Mouse (Mus musculus): ENCODE measurements around the gene Hdac8.
A peak's percentile ranks its signal among the peaks of the same experiment; 100 is the strongest.

Hdac8 gene

GRCm38 (mm10) chrX:102339396-102340155, 165.6 kb downstream of the Hdac8 start:
- DNase-seq = no peak

DNA sequence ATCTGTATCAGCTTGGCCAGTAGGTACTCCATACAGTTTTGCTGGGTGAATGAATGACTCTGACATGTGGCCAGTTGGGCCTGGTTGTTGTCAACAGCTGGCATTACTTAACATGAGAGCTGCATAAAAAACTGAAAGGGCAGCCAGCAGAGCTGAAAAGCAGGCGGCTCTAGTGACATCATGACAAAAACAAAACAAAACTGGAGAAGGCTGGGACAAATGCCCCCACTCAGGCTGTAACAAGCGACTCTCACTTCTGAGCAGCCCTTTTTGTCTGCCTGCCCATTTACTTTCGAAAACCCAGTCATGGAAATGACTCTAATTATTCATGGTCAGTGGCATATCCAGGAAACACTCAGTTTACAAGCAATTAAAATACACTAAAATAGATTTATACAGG, 185.5 kb downstream of the Hdac8 start:
- no peak for DNase-seq

DNA sequence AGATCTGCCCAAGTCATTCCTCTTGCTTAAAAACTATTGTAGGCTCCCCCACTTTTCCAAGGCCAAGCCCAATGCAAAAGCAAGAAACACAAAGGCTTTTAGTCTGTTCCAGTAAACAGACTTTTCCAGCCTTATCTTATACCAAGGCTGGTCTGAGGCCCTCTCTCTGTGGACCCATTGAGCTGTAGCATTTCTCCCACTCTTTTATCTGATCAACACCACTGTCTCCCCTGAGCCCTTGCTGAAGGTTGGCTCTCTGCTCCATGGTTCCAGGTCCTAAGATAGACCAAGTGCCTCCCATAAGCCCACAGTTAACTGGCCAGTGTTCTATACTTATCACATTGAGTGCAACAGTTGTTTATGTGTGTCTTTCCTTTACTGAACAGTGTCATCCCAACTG, 185.9 kb downstream of the Hdac8 start:
- no peak for DNase-seq

DNA sequence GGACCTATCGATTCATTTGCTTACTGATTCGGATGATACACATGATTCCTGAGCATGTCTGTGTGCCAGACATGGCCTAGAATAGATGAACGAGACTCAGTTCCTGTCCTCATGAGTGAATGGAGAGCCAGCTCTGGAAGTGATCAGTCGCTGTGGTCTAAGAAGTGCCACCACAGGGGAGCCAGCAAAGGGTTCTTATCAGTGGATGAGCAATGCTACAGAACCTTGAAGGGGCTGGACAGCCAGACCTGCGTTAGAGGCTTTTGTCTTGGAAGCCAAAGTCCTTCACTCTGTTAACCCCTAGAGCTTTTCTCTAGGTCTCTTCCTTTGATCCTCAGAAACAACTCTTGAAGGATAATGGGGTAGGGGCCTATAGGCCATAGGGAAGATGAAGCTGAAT, 186.4 kb downstream of the Hdac8 start:
- no peak for DNase-seq

GRCm38 (mm10) chrX:102311119-102311518, 194.0 kb downstream of the Hdac8 start:
- no peak for DNase-seq

DNA sequence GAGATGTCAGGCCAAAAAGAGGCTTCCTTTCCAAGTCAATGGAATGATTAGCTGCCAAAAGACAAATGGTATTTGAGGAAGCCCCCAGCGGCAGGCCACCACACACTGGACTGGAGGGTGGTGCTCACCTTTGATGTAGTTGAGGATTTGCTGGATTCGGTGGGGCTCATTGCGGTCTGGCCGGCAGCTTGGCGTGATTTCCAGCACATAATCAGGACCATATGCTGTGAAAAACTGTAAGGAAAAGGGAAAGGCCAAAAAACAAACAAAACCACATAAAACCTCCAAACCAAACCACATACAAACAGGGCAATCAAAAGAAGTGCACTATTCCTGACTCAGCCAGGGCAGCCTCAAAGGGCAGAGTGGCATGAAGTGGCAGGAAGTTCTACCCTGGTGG, 197.6 kb downstream of the Hdac8 start:
- DNase-seq = no peak

DNA sequence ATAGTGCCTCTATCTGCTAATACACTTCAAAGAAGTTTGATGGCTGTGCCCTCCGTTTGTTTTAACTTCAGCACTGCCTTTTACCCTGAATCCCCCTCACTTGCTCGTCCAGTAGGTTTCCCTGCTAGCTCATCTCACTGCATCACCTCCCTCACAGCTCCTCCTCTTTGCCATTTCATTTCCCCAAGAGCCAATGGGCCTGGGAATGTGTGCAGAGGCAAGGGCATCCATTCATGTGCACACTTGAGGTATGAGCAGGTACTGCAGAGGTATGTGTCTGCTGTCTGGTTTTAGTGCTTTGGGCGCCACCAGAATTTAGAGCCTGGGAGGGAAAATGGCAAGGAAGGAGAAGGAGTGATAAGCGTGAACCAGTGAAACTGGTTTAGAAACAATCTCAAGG, 199.4 kb downstream of the Hdac8 start:
- no peak for DNase-seq

DNA sequence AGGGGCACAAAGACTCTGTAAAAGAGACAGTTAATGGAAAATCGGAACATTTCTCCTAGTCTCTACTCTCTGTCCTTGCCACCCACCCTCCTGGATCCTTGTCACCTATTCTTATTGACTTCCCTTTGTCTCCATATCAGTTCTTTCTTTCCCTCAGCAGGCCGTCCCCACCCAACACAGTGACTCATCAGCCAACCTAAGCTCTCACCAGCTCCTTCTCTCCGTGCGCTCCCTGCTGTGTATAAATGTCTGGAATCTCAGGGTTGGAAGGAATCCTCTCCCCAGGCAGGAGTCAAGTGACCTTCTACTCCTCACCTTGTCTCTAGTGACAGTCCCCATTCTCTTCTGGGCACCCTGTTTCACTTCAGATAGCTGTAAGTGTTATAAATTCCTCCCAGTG, 200.2 kb downstream of the Hdac8 start:
- no peak for DNase-seq

- no peak for DNase-seq
These were observed 202.7 kb downstream of the Hdac8 start for GRCm38 (mm10) chrX:102302476-102302875.

GRCm38 (mm10) chrX:102284889-102285288, 220.3 kb downstream of the Hdac8 start:
- no peak for DNase-seq

DNA sequence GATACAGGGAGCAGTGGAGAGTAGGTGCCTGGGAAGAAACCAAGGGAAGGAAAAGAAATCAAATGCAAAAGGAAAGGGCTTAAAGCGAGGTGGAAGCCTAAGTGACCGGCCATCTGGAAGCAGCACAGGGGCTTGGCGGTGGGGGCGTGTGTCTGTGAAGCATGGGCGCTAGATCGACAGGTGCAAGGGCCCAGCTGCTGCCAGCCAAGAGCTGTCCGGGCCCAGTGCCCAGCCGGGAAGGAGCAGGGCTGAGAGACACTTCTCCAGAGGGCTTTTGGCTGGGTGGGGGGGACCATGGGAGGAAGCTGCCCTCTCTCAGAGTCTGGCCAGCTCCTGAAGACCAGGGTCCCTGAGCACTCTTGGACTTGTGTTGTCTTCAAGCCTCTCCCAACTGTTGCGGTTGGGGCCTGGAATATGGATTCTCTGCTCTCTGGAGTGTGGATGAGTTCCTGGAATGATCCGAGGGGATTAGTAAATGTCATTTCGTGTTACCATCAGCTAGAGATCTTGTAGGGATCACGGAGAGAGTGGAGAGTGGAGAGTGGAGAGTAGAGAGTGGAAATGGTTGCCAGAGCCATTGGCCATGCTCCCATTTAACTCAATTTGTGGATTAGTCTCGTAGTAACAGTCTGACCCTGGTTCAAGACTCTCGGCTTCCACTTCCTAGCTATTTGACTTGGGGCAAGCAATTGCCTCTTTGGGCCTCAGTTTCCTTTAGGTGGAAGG, 242.4 kb downstream of the Hdac8 start:
- no peak for DNase-seq

DNA sequence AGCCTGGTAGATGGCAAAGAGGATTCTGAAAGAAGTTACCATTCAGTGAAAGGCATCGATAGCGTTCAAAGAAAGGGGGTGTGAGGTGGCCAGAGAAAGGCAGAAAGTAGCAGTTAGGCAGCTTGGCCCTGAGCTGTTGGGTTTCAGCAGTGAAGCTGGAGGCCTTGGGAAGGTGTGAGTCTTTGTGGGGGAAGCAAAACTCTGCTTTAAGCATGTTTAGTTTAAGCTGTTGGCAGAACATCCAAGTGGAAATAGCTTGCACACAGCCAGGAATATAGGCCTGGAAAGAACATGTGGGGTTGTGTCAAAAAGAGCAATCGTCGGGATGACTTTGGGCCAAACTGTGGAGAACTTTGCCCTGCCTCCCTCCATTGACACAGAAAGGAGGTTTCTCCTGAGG, 245.4 kb downstream of the Hdac8 start:
- no peak for DNase-seq

GRCm38 (mm10) chrX:102253892-102254291, 251.3 kb downstream of the Hdac8 start:
- DNase-seq = no peak

GRCm38 (mm10) chrX:102251937-102252860, 253.0 kb downstream of the Hdac8 start, which contains the start of gene Cited1:
Gene Cited1, minus strand, starts transcription at chrX:102252181.
- DNase-seq = peak; percentile 59

DNA sequence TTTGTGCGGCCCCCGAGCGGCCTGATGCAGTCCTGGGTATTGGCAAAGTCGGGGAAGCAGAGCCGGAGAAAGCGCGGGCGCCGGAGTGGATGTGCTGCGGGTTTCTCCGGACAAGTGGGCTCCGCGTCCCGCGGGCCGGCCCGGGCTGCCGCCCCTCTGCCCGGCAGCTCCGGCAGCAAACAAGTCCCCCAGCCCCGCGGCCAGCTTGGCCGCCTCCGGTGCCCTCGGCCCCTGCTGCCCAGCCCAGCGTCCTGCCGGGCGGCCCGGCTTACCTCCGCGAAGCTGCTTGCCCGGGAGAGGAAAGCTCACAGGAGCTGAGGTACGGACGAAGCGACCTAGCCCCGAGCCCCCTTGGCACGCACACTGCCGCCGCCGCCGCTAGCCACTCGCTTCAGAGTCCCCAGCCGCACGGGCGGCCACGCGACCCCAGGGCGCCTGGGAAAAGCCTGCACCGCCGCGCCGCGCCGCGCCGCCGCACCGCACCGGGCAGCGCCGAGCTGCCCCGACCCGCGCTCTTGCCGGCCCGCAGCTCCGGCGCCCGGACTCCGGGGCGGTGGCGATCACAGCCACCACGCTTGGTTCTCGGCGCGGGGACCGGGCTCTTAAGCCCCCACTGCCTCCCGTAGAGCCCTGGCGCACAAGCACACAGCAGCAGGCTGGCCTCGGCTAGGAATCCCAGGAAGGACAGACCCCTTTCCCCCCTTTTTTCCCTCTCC, 253.8 kb downstream of the Hdac8 start:
- no peak for DNase-seq

GRCm38 (mm10) chrX:102250891-102251170, 254.3 kb downstream of the Hdac8 start:
- no peak for DNase-seq

DNA sequence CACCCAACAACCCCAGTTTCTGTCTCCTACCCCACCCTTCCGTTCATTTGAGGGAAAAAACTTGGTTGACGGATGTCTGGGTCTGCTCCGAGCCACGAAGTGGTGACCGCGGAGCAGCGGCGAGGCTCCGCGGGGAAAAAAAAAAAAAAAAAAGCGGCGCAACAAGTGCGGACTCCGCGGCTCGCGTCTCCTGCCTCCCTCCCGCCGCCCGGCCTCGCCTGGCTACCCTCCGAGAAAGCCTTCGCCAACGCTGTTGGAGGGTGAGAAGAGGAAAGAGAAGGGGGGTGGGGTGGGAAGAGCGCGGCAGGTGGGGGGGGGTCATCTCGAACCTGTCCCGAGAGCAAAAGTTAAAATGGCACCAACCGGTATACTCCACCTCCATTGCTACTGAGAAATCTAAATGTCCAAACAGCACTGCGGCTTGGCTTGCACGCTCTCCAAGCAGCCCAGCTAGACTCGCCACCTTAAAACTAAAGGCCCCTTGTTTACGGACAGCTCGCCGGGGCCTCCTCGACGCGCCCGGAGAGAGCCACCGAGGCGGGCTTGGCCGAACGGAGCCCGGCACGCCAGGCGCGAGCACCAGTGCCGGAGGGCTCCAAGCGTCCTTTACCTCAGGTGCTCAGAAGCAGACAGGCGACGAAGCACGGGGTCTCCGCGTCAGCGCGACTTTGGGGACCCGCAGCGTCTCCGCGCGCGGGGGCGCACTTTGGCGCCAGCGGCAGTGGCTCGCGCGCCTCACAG, 254.8 kb downstream of the Hdac8 start:
- peak; percentile 32 for DNase-seq

GRCm38 (mm10) chrX:102244334-102244733, 260.8 kb downstream of the Hdac8 start:
- DNase-seq = no peak
